Mouse (Mus musculus) intestine, postnatal 0 days (tissue): ENCODE measurements around the gene Sowahb. TPM values are rescaled to one million over a fixed set of nuclear protein-coding genes. Genes with fewer than 3 reads are reported as not detected.

Experiments used
- ATAC-seq: fragments of 200-750 bp; cut with Nextera tagmentation; 2 replicates; pipeline ENCODE4 v1.8.0; 2017; ENCODE audit warnings: mild to moderate bottlenecking, moderate TSS enrichment, moderate library complexity
- H3K27ac ChIP-seq: fragments of 300-500 bp; sonication (generic); 2 replicates; pipeline ENCODE4 v1.5.1; 2014; ENCODE audit warnings: mild to moderate bottlenecking, low read depth, low read length, moderate library complexity
- H3K27me3 ChIP-seq: fragments of 300-500 bp; sonication (generic); replicated peaks from 2 replicates; pipeline ENCODE4 v1.6.1; 2014; ENCODE audit warnings: low read length, mixed read lengths; ENCODE audit not compliant: control insufficient read depth, insufficient read depth
- H3K36me3 ChIP-seq: fragments of 300-500 bp; sonication (generic); 2 replicates; pipeline ENCODE4 v1.6.1; 2014; ENCODE audit warnings: mild to moderate bottlenecking, moderate library complexity; ENCODE audit not compliant: control insufficient read depth, insufficient read depth
- H3K4me1 ChIP-seq: fragments of 300-500 bp; sonication (generic); replicated peaks from 2 replicates; pipeline ENCODE4 v1.6.1; 2014; ENCODE audit warnings: antibody characterized with exemption, low read length, mixed read lengths; ENCODE audit not compliant: control insufficient read depth, insufficient read depth
- H3K4me2 ChIP-seq: fragments of 300-500 bp; sonication (generic); replicated peaks from 2 replicates; pipeline ENCODE4 v1.6.1; 2014; ENCODE audit warnings: low read depth, mild to moderate bottlenecking, moderate library complexity
- H3K4me3 ChIP-seq: fragments of 300-500 bp; sonication (generic); 2 replicates; pipeline ENCODE4 v1.5.1; 2014; ENCODE audit warnings: low read depth, low read length
- H3K9ac ChIP-seq: fragments of 300-500 bp; sonication (generic); 2 replicates; pipeline ENCODE4 v1.6.1; 2014; ENCODE audit warnings: mild to moderate bottlenecking, low read depth, low read length
- H3K9me3 ChIP-seq: fragments of 300-500 bp; sonication (generic); 2 replicates; pipeline ENCODE4 v1.6.1; 2016; ENCODE audit warnings: mixed run types; ENCODE audit not compliant: control insufficient read depth
- CTCF ChIP-seq: sonication (generic); IDR thresholded peaks from 2 replicates; pipeline ENCODE4 v1.5.1; 2016; ENCODE audit warnings: low read depth, mild to moderate bottlenecking, control low read depth, antibody characterized with exemption, moderate library complexity
- WGBS: fragments of 180-500 bp; shearing (Covaris S2); extraction: QIAGEN DNeasy Blood & Tissue Kit; methylation state at CpG from one replicate; pipeline ENCODE4 v1.1.7; 2014; 5-methylcytosine and 5-hydroxymethylcytosine counted together
- polyA plus RNA-seq: library from polyadenylated mRNA; unstranded; fragments of >200 nt; fragmentation: Nextera tagmentation; extraction: Ambion mirVana; gene quantifications from 2 replicates; pipeline ENCODE4 v1.2.1, GENCODE M21; 2015

Sowahb gene
- polyA plus RNA-seq, 1 experiment from 2014 or later = 16.1 TPM

GRCm38 (mm10) chr5:93085900-93086299 lies 41.1 kb upstream of the Sowahb start:
- H3K9ac ChIP-seq = no peak overlapping the region
- 87% methylated on average over 4 of the region's 4 CpGs for WGBS
- H3K36me3 ChIP-seq = no peaks in the 10 kb centered on the region
- TF ChIP-seq CTCF = no peak
- H3K4me1 ChIP-seq = no peaks in the 10 kb centered on the region
- no peak overlapping the region for H3K27ac ChIP-seq
- H3K4me2 ChIP-seq = no peak overlapping the region
- no peaks in the 10 kb centered on the region for H3K9me3 ChIP-seq
- no peaks in the 10 kb centered on the region for H3K27me3 ChIP-seq
- no peak for ATAC-seq
- no peak overlapping the region for H3K4me3 ChIP-seq

GRCm38 (mm10) chr5:93085015-93085598 lies 40.3 kb upstream of the Sowahb start:
- Histone ChIP-seq H3K4me2 (no peak overlapping the region), H3K4me1 (no peaks in the 10 kb centered on the region), H3K9ac (no peak overlapping the region), H3K27me3 (no peaks in the 10 kb centered on the region), H3K4me3 (no peak overlapping the region), H3K9me3 (no peaks in the 10 kb centered on the region), H3K27ac (no peak overlapping the region), H3K36me3 (no peaks in the 10 kb centered on the region)
- peak; percentile 35 for TF ChIP-seq CTCF
- 59% methylated on average over 4 of the region's 4 CpGs for WGBS
- ATAC-seq = no peak

- no peak for TF ChIP-seq CTCF
- no peak overlapping the region for H3K4me3 ChIP-seq
- no peaks in the 10 kb centered on the region for H3K27me3 ChIP-seq
- no peaks in the 10 kb centered on the region for H3K9me3 ChIP-seq
- H3K36me3 ChIP-seq = no peaks in the 10 kb centered on the region
- H3K9ac ChIP-seq = no peak overlapping the region
- H3K4me1 ChIP-seq = no peaks in the 10 kb centered on the region
- ATAC-seq = 0 out of 2 replicates have a peak, but pooled peaks have one; percentile 57
- WGBS = 51% methylated on average over 3 of the region's 3 CpGs
- no peak overlapping the region for H3K27ac ChIP-seq
- H3K4me2 ChIP-seq = no peak overlapping the region
Measured at GRCm38 (mm10) chr5:93079596-93079995, 34.8 kb upstream of the Sowahb start.

GRCm38 (mm10) chr5:93077661-93078323 lies 33.0 kb upstream of the Sowahb start:
- Histone ChIP-seq H3K4me2 (no peak overlapping the region), H3K36me3 (no peaks in the 10 kb centered on the region), H3K9me3 (no peaks in the 10 kb centered on the region), H3K9ac (no peak overlapping the region), H3K27me3 (no peaks in the 10 kb centered on the region), H3K27ac (no peak overlapping the region), H3K4me1 (no peaks in the 10 kb centered on the region), H3K4me3 (no peak overlapping the region)
- WGBS = 65% methylated on average over 7 of the region's 7 CpGs
- ATAC-seq = no peak
- no peak for TF ChIP-seq CTCF

- H3K4me1 ChIP-seq = no peaks in the 10 kb centered on the region
- no peaks in the 10 kb centered on the region for H3K36me3 ChIP-seq
- TF ChIP-seq CTCF = no peak
- no peaks in the 10 kb centered on the region for H3K27me3 ChIP-seq
- no peak for ATAC-seq
- H3K4me2 ChIP-seq = no peak overlapping the region
- no peak overlapping the region for H3K27ac ChIP-seq
- WGBS = 86% methylated on average over 4 of the region's 4 CpGs
- H3K4me3 ChIP-seq = no peak overlapping the region
- no peaks in the 10 kb centered on the region for H3K9me3 ChIP-seq
- no peak overlapping the region for H3K9ac ChIP-seq
Measured at GRCm38 (mm10) chr5:93060865-93061264, 16.0 kb upstream of the Sowahb start.

- Histone ChIP-seq H3K9me3 (no peaks in the 10 kb centered on the region), H3K4me2 (no peak overlapping the region), H3K4me3 (no peak overlapping the region), H3K4me1 (no peaks in the 10 kb centered on the region), H3K9ac (no peak overlapping the region), H3K36me3 (no peaks in the 10 kb centered on the region), H3K27ac (no peak overlapping the region), H3K27me3 (no peaks in the 10 kb centered on the region)
- 61% methylated on average over 8 of the region's 8 CpGs for WGBS
- no peak for ATAC-seq
- TF ChIP-seq CTCF = peak; percentile 38; the same call in 1 of the 2 replicates
Measured at GRCm38 (mm10) chr5:93053606-93054397, 9.0 kb upstream of the Sowahb start.
